Mouse (Mus musculus): ENCODE results near the gene Crybg2.

- TF ChIP-seq POLR2A (IDR thresholded peaks at IDR 0.05; ENCODE audit: control insufficient read depth, extremely low read depth, insufficient read depth, low read length, poor library complexity) (no peak), CTCF (IDR thresholded peaks at IDR 0.05; ENCODE audit: borderline replicate concordance, control insufficient read depth, extremely low read depth, insufficient read depth, low read length, poor library complexity) (no peak)
Observed at GRCm38 (mm10) chr4:134100245-134100644, 39.6 kb downstream of the Crybg2 start.
